Mouse (Mus musculus) heart, postnatal 0 days (tissue): ENCODE measurements around the gene Grm1. TPM values are rescaled to one million over a fixed set of nuclear protein-coding genes. Genes with fewer than 3 reads are reported as not detected.

Experiments used
- ATAC-seq: fragments of 200-750 bp; cut with Nextera tagmentation; 2 replicates; pipeline ENCODE4 v1.8.0; 2017; ENCODE audit warnings: low read depth, moderate number of reproducible peaks, moderate library complexity; ENCODE audit not compliant: insufficient read depth
- DNase-seq: peaks from one replicate; pipeline ENCODE4 v3.0.0-alpha.2; 2016; ENCODE audit warnings: low spot score
- H3K27ac ChIP-seq: fragments of 300-500 bp; sonication (generic); 2 replicates; pipeline ENCODE4 v1.5.1; 2014; ENCODE audit warnings: low read depth, mild to moderate bottlenecking
- H3K27me3 ChIP-seq: fragments of 300-500 bp; sonication (generic); 2 replicates; pipeline ENCODE4 v1.6.1; 2014; ENCODE audit warnings: low read length, mixed read lengths; ENCODE audit not compliant: control insufficient read depth, insufficient read depth
- H3K36me3 ChIP-seq: fragments of 300-500 bp; sonication (generic); replicated peaks from 2 replicates; pipeline ENCODE4 v1.6.1; 2014; ENCODE audit warnings: low read length, mixed read lengths; ENCODE audit not compliant: control insufficient read depth, insufficient read depth
- H3K4me1 ChIP-seq: fragments of 300-500 bp; sonication (generic); 2 replicates; pipeline ENCODE4 v1.6.1; 2014; ENCODE audit warnings: antibody characterized with exemption; ENCODE audit not compliant: control insufficient read depth, insufficient read depth
- H3K4me2 ChIP-seq: fragments of 300-500 bp; sonication (generic); 2 replicates; pipeline ENCODE4 v1.6.1; 2014; ENCODE audit warnings: low read depth, mild to moderate bottlenecking, low read length, moderate library complexity
- H3K4me3 ChIP-seq: fragments of 300-500 bp; sonication (generic); 2 replicates; pipeline ENCODE4 v1.5.1; 2014; ENCODE audit warnings: low read depth, low read length
- H3K9ac ChIP-seq: fragments of 300-500 bp; sonication (generic); replicated peaks from 2 replicates; pipeline ENCODE4 v1.6.1; 2014; ENCODE audit warnings: low read depth, low read length, mixed read lengths
- H3K9me3 ChIP-seq: fragments of 300-500 bp; sonication (generic); replicated peaks from 2 replicates; pipeline ENCODE4 v1.6.1; 2016; ENCODE audit warnings: low read length; ENCODE audit not compliant: control insufficient read depth
- CTCF ChIP-seq: IDR thresholded peaks from 2 replicates; pipeline ENCODE4 v1.5.1; 2016; ENCODE audit warnings: antibody characterized with exemption, control low read depth, low read depth
- EP300 ChIP-seq: IDR thresholded peaks from 2 replicates; pipeline ENCODE4 v1.6.1; 2016; ENCODE audit warnings: antibody characterized with exemption, low read depth
- WGBS: fragments of 180-500 bp; shearing (Covaris S2); extraction: QIAGEN DNeasy Blood & Tissue Kit; methylation state at CpG from one replicate; pipeline ENCODE4 v1.1.7; 2014; 5-methylcytosine and 5-hydroxymethylcytosine counted together
- polyA plus RNA-seq: library from polyadenylated mRNA; unstranded; fragments of >200 nt; fragmentation: Nextera tagmentation; extraction: Ambion mirVana; gene quantifications from 2 replicates; pipeline ENCODE4 v1.2.1, GENCODE M21; 2015
- total RNA-seq: library from RNA; depleted of rRNA; stranded (reverse); fragments of >200 nt; gene quantifications from 2 replicates; pipeline ENCODE4 v1.2.3, GENCODE M21; 2014; ENCODE audit warnings: low replicate concordance

Gene Grm1
- total and polyA plus RNA-seq, 2 experiments from 2014 or later, result 0.07 TPM; not detected in 1

DNA sequence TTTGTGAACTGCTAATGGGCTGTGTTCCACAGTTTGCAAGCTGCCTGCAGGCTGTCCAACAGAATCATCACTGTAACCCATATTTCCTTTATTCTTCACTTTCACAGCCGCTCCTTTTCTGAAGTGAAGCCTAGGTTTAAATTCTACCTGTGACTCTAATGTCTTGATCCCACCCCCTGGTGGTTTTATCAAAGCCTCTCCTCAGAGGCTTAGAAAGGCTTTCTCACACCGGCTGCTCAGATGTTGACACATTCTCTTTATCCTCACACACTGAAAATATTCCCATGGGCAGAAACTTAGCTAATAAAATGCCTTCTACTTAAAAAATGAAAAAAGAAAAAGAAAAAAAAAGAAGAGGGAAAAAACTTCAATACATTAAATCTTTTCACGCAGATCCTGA, 210.0 kb downstream of the Grm1 start:
- 34% methylated on average over 3 of the region's 3 CpGs for WGBS

DNA sequence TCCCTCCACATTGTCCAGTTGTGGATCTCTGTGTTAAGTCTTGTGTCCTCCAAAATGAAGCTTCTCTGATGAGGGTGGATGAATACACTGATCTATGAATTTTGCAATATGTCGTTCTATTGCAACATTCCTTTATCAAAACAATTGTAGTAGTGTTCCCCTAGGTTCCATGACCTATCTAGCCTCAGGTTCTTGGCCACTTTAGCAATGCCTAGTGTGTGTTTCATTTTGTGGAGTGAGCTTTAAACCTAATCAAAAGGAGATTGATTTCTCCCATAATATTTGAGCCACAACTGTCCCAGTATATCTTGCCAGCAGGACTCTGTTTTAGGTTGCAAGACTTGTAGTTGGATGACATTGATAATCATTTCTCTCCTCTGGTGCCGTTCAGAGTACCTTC, 211.9 kb downstream of the Grm1 start:
- Histone ChIP-seq H3K27me3 (no peaks in the 10 kb centered on the region), H3K27ac (no peak overlapping the region), H3K9me3 (no peaks in the 10 kb centered on the region), H3K36me3 (no peaks in the 10 kb centered on the region), H3K4me2 (no peak overlapping the region), H3K9ac (no peak overlapping the region), H3K4me1 (no peaks in the 10 kb centered on the region), H3K4me3 (no peak overlapping the region)
- no peak for ATAC-seq
- DNase-seq, result no peak
- 70% methylated on average over 2 of the region's 2 CpGs for WGBS
- TF ChIP-seq CTCF, result no peak
- TF ChIP-seq EP300, result no peak

More for the DNA sequence above, 210.0 kb downstream of the Grm1 start:
- DNase-seq (no peak), ATAC-seq (no peak)
- no peaks in the 10 kb centered on the region for H3K9me3 ChIP-seq
- H3K4me3 ChIP-seq, result no peak overlapping the region
- H3K4me2 ChIP-seq, result no peak overlapping the region
- H3K9ac ChIP-seq, result no peak overlapping the region
- TF ChIP-seq CTCF (no peak), EP300 (no peak)
- no peak overlapping the region for H3K27ac ChIP-seq
- H3K4me1 ChIP-seq, result no peaks in the 10 kb centered on the region
- no peaks in the 10 kb centered on the region for H3K27me3 ChIP-seq
- no peaks in the 10 kb centered on the region for H3K36me3 ChIP-seq

DNA sequence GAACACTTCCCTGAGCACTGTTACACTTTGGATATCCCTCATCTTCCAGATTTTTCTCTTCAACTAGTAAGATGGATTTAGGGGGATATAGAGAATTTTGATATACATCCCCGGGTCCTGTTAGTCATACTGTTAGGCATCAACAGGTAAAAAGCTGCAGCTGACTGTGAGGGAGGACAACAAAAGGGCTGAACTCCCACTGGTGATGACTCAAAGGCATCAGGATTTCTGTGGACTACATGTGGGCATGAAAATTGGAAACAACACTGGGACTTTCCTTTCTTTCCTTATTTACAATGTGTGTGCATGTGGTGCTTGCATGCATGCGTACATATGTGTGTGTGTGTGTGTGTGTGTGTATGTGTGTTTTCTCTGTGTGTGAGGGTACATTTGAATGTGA, 215.9 kb downstream of the Grm1 start:
- Histone ChIP-seq H3K36me3 (no peaks in the 10 kb centered on the region), H3K27ac (no peak overlapping the region), H3K9ac (no peak overlapping the region), H3K4me1 (no peaks in the 10 kb centered on the region), H3K27me3 (no peaks in the 10 kb centered on the region), H3K4me2 (no peak overlapping the region), H3K4me3 (no peak overlapping the region), H3K9me3 (no peaks in the 10 kb centered on the region)
- WGBS, result 80% methylated on average over 2 of the region's 2 CpGs
- TF ChIP-seq EP300 (no peak), CTCF (no peak)
- DNase-seq (no peak), ATAC-seq (no peak)

DNA sequence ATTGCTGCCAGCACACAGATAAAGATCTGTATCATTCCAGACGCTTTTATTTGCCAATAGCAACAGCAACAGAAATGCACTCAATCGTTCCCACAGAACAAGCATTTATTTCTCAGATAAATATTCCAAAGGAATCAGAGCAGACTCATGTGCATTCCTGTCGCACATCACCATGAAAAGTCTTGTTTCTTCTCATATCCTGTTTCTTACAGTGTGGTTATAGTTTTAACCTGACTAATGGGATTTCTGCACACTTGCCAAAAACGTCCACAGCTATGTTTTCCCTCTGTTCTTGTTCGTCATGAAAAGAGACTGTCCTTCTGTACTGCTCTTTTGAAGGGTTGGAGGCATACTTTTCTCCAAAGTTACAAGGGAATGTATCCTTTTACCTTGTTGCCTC, 217.4 kb downstream of the Grm1 start:
- no peaks in the 10 kb centered on the region for H3K36me3 ChIP-seq
- H3K4me3 ChIP-seq, result no peak overlapping the region
- WGBS, result 46% methylated on average over 5 of the region's 5 CpGs

DNA sequence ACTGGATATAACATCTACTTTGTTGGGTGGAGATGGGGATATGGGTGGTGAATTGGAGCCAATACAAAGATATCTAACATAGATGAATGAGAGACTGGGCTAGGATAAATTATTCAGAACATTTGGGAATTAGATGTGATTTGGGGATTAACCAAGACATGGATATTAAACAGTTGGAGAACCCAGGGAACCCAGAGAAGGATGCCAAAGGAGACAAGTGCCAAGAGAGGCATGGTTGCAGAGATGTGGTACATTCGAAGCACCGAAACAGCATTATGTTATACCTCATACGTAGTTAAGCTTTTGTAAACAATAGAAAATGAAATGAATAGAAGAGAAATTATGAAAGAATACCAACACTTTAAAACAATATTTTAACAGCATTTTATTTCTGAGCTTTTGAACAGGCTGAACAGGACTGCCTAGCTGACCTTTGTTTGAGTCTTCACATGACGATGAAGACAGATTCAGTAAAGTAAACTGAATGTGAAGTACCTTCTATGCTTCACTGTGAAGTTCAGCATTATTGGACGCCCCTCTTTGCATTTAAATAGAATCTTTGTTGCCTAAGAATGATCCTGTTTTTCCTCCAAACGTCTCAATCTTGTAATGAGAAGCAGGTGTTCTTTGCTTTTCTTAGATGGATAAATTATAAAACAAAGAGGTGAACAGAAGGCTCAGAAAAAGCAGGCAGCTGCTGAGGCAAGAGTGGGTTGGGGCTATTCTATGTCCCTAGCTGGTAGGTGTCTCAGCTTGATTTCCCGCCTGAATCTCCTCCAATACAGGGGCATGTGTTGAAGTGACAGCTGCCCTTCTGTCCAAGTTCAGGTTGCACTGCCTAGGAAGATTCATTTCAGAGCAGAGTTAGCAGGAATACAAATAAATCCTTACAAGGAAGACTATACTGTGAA, 234.5 kb downstream of the Grm1 start:
- Histone ChIP-seq H3K4me2 (no peak overlapping the region), H3K4me1 (no peaks in the 10 kb centered on the region), H3K27ac (no peak overlapping the region), H3K27me3 (no peaks in the 10 kb centered on the region), H3K9ac (no peak overlapping the region), H3K36me3 (no peaks in the 10 kb centered on the region), H3K9me3 (no peaks in the 10 kb centered on the region), H3K4me3 (no peak overlapping the region)
- ATAC-seq (no peak), DNase-seq (no peak)
- 71% methylated on average over 7 of the region's 7 CpGs for WGBS
- no peak for TF ChIP-seq EP300
- no peak for TF ChIP-seq CTCF

More for the DNA sequence above, 217.4 kb downstream of the Grm1 start:
- DNase-seq (no peak), ATAC-seq (no peak)
- TF ChIP-seq CTCF, result no peak
- no peak for TF ChIP-seq EP300
- Histone ChIP-seq H3K4me2 (no peak overlapping the region), H3K9me3 (no peaks in the 10 kb centered on the region), H3K27ac (no peak overlapping the region), H3K4me1 (no peaks in the 10 kb centered on the region), H3K9ac (no peak overlapping the region), H3K27me3 (no peaks in the 10 kb centered on the region)
